Mouse (Mus musculus) thymus, postnatal 14 days (tissue): ENCODE results near the gene Ccl5.

Experiments
- DNase-seq: peaks from one replicate; pipeline ENCODE4 v3.0.0; 2021

Gene Ccl5

DNA sequence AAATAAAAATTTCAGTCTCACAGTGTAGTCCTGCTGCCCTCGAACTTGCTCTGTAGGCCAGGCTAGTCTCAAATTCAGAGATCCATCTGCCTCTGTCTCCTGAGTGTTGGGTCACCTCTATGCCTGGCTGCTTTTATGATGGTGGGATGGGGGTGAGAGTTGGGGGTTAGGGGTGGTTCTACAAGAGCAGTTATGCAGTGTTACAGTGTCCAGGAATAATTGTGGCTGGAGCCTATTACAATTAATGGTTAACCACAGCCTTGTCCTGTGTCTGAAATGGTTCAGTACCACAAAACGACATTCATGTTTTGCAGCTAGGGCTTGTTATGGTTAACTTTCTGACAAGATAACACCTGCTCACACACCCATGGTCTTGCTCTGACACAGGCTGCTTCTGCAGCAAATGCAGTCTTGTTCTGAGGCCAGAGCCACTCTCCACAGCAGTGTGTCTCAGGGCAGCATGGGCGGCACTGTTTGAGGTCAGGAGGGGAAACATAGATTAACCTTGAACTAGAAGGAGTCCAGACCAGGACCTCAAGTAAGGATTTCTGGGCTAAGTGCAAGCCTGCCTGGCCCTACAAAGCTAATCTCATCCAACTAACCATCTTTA lies 8.5 kb upstream of the Ccl5 start:
- no peak for DNase-seq

GRCm38 (mm10) chr11:83536831-83537230 lies 6.5 kb upstream of the Ccl5 start:
- no peak for DNase-seq

GRCm38 (mm10) chr11:83534609-83535423 lies 4.5 kb upstream of the Ccl5 start:
- DNase-seq = no peak

GRCm38 (mm10) chr11:83534143-83534542 lies 3.8 kb upstream of the Ccl5 start:
- DNase-seq = no peak

GRCm38 (mm10) chr11:83533192-83533591 lies 2.9 kb upstream of the Ccl5 start:
- no peak for DNase-seq

- DNase-seq = no peak
These were observed 1.3 kb downstream of the Ccl5 start for GRCm38 (mm10) chr11:83529024-83529423.

DNA sequence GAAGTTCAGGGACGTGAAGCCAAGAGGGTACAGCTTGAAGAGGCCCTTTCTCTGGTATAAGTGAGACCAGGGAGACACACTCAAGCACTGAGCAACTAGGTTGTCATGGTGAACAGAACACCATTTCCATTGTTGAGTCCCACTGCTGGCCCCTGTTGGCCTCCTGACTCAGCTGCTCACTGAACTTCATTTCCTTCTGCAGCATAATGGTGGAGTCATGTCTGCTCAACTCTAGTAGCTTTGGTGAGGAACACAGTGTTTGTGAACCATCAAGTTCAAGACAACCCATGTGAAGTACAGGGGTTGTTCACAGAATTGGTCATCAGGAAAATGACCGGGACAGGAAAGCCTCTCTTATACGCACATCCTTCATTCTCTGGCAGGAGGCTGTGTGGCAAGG lies 8.2 kb downstream of the Ccl5 start, which contains the start of gene Heatr9:
Heatr9 (minus strand) TSS at position 101 of the 400 bp plus-strand sequence.
- no peak for DNase-seq

GRCm38 (mm10) chr11:83518371-83518770 lies 11.9 kb downstream of the Ccl5 start:
- no peak for DNase-seq

- DNase-seq = no peak
These were observed 13.2 kb downstream of the Ccl5 start for GRCm38 (mm10) chr11:83517153-83517552.

DNA sequence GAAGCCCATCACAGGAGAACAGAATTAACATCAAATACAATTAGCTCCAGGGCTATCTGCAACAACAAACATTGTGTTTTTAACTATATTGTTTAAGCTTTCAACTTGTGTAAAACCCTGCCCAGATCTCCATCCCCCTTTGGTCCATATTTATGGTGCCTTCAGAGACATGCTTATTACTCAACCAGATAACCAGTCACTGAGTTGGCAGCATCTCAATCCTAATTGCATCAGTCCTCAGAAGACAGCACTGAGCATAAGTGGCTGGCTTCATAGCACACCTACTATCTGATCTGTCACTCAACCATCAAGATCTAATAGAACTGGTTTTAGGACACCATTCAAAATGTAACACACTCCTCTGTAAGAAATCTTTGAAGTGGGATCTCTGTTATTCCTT lies 20.8 kb downstream of the Ccl5 start:
- DNase-seq = no peak

DNA sequence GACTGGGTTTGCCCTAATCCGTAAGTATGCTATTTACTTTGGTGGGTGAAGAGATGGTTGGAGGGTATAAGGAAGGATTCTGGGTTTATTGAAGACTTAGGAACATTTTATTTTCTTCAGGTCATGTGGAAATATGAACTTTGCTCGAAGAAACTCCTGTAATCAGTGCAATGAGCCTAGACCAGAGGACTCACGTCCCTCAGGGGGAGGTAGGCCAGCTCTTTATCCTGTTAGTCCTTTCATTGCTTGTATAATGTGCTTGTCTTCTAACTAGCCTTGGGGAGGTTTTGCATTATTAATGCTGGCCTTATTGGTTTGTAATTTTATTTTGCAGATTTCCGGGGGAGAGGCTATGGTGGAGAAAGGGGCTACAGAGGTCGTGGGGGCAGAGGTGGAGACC lies 26.0 kb downstream of the Ccl5 start:
- no peak for DNase-seq

- DNase-seq = no peak
These were observed 34.7 kb downstream of the Ccl5 start for GRCm38 (mm10) chr11:83495571-83495970.

GRCm38 (mm10) chr11:83491488-83491887 lies 38.8 kb downstream of the Ccl5 start:
- DNase-seq = no peak
